Mouse (Mus musculus) testis, adult 10 weeks (tissue): ENCODE results near the gene Crim1. TPM values are rescaled to one million over a fixed set of nuclear protein-coding genes. Genes with fewer than 3 reads are reported as not detected.

Experiments used
- polyA plus RNA-seq: library from polyadenylated mRNA; stranded (reverse); fragments of 350-450 nt; fragmentation: Illumina TruSeq; extraction: RNeasy Lipid Tissue Mini Kit (QIAGEN cat#74804); gene quantifications from one replicate; pipeline ENCODE4 v1.2.3, GENCODE M21; 2014; ENCODE audit warnings: low read depth, low replicate concordance

Crim1 gene
- 1.8 TPM for polyA plus RNA-seq

DNA sequence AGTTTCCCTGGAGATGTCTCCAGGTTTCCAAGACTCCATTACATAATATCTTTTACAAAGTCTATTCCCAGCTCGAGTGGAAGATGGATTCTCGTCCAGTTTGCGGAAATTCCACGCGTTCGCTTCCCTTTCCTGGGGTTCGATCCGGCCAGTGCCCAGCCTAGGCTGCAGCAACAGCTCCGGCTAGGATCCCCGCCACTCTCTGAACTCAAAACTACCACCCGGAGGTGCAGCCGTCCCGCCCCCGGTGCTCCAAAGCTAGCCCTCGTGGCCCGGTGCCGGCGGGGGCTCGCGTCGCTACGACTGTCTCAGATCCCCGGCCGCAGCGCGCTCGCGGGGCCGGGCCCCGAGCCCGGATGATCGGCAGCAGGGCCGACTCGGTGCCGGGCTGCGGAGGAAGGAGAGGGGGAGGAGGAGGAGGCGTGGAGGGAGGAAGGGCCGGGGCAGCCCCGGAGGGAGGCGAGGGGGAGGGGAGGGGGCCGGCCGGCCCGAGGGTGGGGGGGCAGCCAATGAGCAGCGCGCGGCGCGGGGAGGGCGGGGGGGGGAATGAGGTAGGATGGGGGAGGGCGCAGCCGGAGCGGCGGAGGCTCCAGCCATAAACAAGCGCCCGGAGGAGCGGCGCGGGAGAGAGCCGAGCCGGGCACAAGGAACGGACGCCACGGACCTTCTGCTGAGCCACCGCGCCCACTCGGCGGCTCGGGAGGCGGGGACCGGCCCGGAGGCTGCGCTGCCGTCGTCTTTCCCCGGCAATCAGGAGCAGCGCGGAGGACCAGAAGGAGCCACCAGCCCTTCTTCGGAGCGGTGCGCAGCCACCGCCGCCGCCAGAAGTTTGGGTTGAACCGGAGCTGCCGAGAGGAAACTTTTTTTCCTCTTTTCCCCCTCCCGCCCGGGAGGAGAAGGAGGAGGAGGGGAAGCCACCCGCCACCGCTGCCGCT is at the start of gene Crim1:
Crim1 (plus strand) TSS at position 623 of the 935 bp plus-strand sequence.

DNA sequence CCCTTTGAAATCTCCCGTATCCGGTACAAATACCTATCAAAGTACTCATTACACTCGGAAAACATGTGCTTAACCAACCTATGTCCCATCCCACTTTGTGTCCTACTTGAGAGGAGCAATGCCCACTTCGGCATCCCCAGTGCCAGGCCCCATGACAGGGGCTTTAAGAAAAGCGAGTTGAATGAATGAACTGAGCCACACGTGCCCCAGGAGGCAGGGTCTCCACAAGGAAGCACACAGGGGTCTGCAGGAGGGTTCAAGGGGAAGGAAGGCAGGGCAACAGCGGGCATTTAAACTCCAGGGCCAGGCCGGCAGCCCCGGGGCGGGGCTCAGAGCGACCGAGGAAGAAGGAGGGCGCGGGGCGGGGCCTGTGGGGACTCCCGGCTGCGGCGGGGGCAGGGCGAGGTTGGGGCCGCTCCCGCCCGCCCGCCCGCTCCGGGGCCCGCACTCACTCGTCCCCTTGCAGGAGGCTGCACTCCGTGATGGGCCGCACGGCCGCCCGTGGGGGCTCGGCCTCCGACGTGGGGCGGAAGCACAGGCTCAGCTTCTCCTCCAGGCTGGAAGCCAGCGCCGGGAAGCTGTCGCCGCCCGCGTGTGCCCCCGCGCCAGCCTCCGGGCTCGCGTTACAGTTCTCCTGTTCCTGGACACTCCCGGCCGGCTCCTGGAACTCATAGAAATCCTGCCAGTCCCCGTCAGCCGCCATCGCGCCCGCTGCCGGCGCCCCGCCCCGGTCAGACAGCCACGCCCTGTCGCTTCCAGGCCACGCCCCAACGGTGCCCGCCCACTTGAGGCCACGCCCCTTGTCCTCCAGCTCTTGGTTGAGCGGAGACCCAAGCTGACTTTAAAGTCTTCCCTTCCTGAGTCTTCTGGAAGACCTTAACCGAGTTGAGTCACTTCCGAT is 217.6 kb downstream of the Crim1 start, which contains the start of gene Fez2:
Fez2 (minus strand) TSS at position 772 of the 901 bp plus-strand sequence.

Other genes with a start within 250 kb of the Crim1 start
- 7.3 TPM for gene Fez2, start 217.9 kb downstream of the Crim1 start, polyA plus RNA-seq